Mouse (Mus musculus) thymus, postnatal 4 days (tissue): ENCODE measurements around the gene Tpt1.
"Not testable (repeated sequence)": the region's sequence is repeated elsewhere in the genome, so short reads cannot be mapped to it uniquely, and the experiment has no call there.

Source experiments
- DNase-seq: peaks from one replicate; pipeline ENCODE4 v3.0.0; 2021

Tpt1 gene

GRCm38 (mm10) chr14:75844867-75845697, at the start of gene Tpt1:
Gene Tpt1 (plus strand): TSS chr14:75845093.
- DNase-seq: peak; percentile 100

GRCm38 (mm10) chr14:75795918-75796317, 49.0 kb upstream of the Tpt1 start:
- DNase-seq: no peak

GRCm38 (mm10) chr14:75797769-75798386, 47.0 kb upstream of the Tpt1 start:
- DNase-seq: no peak

DNA sequence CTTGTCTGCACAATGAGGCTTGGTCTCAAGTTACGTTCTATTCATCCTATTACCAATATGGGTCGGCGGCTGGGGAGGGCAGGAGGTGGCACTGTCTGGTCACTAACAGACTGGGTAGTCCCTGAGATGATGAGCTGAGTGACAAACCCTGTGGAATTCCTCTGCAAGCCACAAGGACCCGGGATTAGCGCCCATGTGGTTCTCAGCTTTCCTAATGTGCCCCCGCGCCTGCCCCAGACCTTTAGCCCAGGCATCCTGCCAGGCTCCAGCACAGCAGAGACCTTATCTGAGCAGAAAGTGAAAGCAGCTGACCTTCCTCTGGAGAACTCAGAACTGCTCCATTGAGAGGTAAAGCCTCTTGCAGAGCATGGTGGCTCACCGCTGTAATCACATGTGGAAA, 37.1 kb upstream of the Tpt1 start:
- no peak for DNase-seq

GRCm38 (mm10) chr14:75809931-75810330, 35.0 kb upstream of the Tpt1 start:
- no peak for DNase-seq

DNA sequence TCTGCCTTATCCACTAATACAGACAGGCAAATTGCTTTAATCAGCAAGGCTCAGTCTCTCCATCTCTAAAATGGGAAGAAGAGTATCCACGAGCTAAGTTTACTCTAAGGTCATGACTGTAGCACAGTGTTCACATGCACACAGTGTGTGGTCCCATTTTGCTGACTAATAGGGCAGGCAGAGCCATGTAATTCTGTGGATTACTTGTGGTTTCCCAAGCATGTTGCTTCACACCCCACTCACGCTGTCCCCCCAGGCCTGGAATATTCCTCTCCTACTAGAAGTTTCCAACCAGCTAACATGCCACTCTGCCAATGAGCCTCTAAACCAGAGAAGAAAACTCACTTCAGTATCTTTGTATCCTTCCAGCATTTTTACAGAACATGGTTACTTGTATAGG, 26.4 kb upstream of the Tpt1 start:
- DNase-seq: no peak

DNA sequence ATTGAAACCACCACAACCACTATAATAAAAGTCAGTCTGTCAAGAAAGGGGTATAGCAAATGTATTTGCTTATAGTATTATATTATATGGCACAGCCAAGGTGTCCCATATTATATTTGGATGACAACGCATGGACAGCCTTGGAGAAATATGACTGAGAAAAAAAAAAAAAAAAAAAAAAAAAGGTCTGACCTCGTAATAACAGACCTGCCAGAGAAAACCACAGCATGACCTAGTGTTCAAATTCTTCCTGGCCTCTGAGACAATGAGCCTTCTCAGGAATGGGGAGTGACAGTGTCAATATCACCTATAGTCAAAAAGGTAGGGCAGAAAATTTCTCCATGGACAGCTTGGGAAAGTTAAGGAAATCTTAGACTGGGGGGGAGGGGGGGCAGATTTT, 25.6 kb upstream of the Tpt1 start:
- no peak for DNase-seq

- DNase-seq: no peak
Observed at GRCm38 (mm10) chr14:75820007-75820406, 24.9 kb upstream of the Tpt1 start.

GRCm38 (mm10) chr14:75826851-75827410, 18.0 kb upstream of the Tpt1 start:
- DNase-seq: no peak

- DNase-seq: no peak
Observed at GRCm38 (mm10) chr14:75828221-75828620, 16.7 kb upstream of the Tpt1 start.

GRCm38 (mm10) chr14:75828866-75829806, 15.8 kb upstream of the Tpt1 start:
- DNase-seq: peak; percentile 89

- DNase-seq: not testable (repeated sequence)
Observed at GRCm38 (mm10) chr14:75829817-75830216, 15.1 kb upstream of the Tpt1 start.

DNA sequence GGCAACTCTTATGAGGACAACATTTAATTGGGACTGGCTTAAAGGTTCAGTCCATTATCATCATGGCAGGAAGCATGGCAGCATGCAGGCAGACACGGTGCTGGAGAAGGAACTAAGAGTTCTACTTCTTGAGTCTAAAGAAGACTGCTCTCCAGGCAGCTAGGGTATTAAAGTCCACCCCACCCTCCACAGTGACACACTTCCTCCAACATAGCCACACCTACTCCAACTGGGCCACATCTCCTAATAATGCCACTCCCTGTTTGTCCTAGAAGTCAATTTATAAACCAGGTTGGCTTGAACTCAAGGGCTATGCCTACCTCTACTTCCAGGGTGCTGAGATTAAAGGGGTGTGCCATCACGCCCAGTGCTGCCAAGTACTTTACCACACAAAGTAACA, 12.9 kb upstream of the Tpt1 start:
- no peak for DNase-seq

GRCm38 (mm10) chr14:75832982-75833381, 11.9 kb upstream of the Tpt1 start:
- DNase-seq: no peak

- no peak for DNase-seq
Observed at GRCm38 (mm10) chr14:75833546-75834250, 11.2 kb upstream of the Tpt1 start.

- peak; percentile 44 for DNase-seq
Observed at GRCm38 (mm10) chr14:75834251-75834738, 10.6 kb upstream of the Tpt1 start.

- peak; percentile 75 for DNase-seq
Observed at GRCm38 (mm10) chr14:75834739-75835381, 10.0 kb upstream of the Tpt1 start.

DNA sequence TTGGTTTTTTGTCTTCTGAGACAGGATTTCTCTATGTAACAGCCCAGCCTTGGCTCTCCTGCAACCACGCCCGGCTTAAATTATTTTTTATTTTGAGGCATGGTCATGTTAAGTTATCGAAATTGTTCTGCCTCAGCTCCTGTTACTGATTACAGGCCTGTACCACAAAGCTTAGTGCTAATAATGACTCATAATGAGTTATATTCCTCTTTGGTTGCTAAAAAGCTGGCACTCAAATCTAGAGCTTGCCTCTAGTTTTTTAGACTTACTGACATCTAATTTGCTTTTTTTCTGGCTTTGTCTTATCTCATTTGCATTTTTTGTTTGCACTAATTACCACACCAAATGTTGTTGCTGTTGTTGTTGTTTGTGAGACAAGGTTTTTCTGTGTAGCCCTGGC, 8.3 kb upstream of the Tpt1 start:
- no peak for DNase-seq

- peak; percentile 76 for DNase-seq
Observed at GRCm38 (mm10) chr14:75837048-75837916, 7.6 kb upstream of the Tpt1 start.

DNA sequence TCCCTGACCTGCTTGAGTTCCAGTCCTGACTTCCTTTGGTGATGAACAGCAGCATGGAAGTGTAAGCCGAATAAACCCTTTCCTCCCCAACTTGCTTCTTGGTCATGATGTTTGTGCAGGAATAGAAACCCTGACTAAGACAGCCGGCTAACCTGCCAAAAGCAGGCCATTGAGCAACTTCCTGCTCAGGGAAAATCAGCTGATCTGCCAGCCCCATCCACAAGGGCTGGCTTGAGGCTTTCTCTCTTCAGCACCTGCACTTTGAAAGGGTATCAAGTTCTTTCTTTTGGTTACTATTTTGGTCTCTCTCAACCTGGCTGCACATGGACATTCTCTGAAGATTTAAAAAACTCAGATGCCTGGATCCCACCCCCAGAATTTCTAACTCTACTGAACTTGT, 3.1 kb upstream of the Tpt1 start:
- DNase-seq: not testable (repeated sequence)
